Mouse (Mus musculus) heart, embryonic 14.5 days (tissue): ENCODE data around the gene Gfra4. TPM values are rescaled to one million over a fixed set of nuclear protein-coding genes. Genes with fewer than 3 reads are reported as not detected.

ENCODE experiments used
- ATAC-seq: fragments of 200-750 bp; cut with Nextera tagmentation; 2 replicates; pipeline ENCODE4 v1.8.0; 2017; ENCODE audit warnings: low read depth, moderate TSS enrichment; ENCODE audit not compliant: insufficient number of reproducible peaks, insufficient read depth, low FRiP score
- H3K27ac ChIP-seq, 2 experiments: fragments of 200-500 bp in 1 of 2; fragments of 300-500 bp in 1 of 2; sonication (generic) in 1 of 2; replicated peaks in 1 of 2; 2 replicates each; pipeline ENCODE4 v1.5.1; 2012 to 2014; ENCODE audit warnings: low read depth in 2 of 2, low read length in 2 of 2, control low read depth in 1 of 2, mild to moderate bottlenecking in 1 of 2, mixed read lengths in 1 of 2; ENCODE audit not compliant: control insufficient read depth in 1 of 2, insufficient read depth in 1 of 2
- H3K27me3 ChIP-seq: fragments of 300-500 bp; sonication (generic); 2 replicates; pipeline ENCODE4 v1.6.1; 2014; ENCODE audit warnings: mild to moderate bottlenecking, low read length, control low read depth; ENCODE audit not compliant: control insufficient read depth, insufficient read depth
- H3K36me3 ChIP-seq: fragments of 300-500 bp; sonication (generic); 2 replicates; pipeline ENCODE4 v1.6.1; 2014; ENCODE audit warnings: mild to moderate bottlenecking, control low read depth, low read length, mixed read lengths; ENCODE audit not compliant: control insufficient read depth, insufficient read depth
- H3K4me1 ChIP-seq, 2 experiments: fragments of 200-500 bp in 1 of 2; fragments of 300-500 bp in 1 of 2; sonication (generic) in 1 of 2; 2 replicates each; pipeline ENCODE4 v1.6.1; 2012 to 2014; ENCODE audit warnings: low read length in 2 of 2, control low read depth in 1 of 2, mixed read lengths in 1 of 2; ENCODE audit not compliant: control insufficient read depth in 2 of 2, insufficient read depth in 2 of 2
- H3K4me2 ChIP-seq: fragments of 300-500 bp; sonication (generic); 2 replicates; pipeline ENCODE4 v1.6.1; 2014; ENCODE audit warnings: mild to moderate bottlenecking, low read length
- H3K4me3 ChIP-seq, 2 experiments: fragments of 200-500 bp in 1 of 2; fragments of 300-500 bp in 1 of 2; sonication (generic) in 1 of 2; 2 replicates each; pipeline ENCODE4 v1.5.1; 2012 to 2014; ENCODE audit warnings: low read length in 2 of 2, mild to moderate bottlenecking in 2 of 2, control low read depth in 1 of 2, low read depth in 1 of 2, moderate library complexity in 1 of 2; ENCODE audit not compliant: control insufficient read depth in 1 of 2, insufficient read depth in 1 of 2
- H3K9ac ChIP-seq: fragments of 300-500 bp; sonication (generic); 2 replicates; pipeline ENCODE4 v1.6.1; 2014; ENCODE audit warnings: mild to moderate bottlenecking, low read length
- H3K9me3 ChIP-seq: fragments of 300-500 bp; sonication (generic); 2 replicates; pipeline ENCODE4 v1.6.1; 2016; ENCODE audit warnings: low read length, control low read depth; ENCODE audit not compliant: control insufficient read depth
- WGBS: fragments of 180-500 bp; shearing (Covaris S2); extraction: QIAGEN DNeasy Blood & Tissue Kit; methylation state at CpG from one replicate; pipeline ENCODE4 v1.1.7; 2014; 5-methylcytosine and 5-hydroxymethylcytosine counted together
- polyA plus RNA-seq: library from polyadenylated mRNA; unstranded; fragments of >200 nt; fragmentation: Nextera tagmentation; extraction: Ambion mirVana; gene quantifications from 2 replicates; pipeline ENCODE4 v1.2.1, GENCODE M21; 2014

Gfra4 gene
- polyA plus RNA-seq, 1 experiment from 2014 or later = 3.2 TPM

DNA sequence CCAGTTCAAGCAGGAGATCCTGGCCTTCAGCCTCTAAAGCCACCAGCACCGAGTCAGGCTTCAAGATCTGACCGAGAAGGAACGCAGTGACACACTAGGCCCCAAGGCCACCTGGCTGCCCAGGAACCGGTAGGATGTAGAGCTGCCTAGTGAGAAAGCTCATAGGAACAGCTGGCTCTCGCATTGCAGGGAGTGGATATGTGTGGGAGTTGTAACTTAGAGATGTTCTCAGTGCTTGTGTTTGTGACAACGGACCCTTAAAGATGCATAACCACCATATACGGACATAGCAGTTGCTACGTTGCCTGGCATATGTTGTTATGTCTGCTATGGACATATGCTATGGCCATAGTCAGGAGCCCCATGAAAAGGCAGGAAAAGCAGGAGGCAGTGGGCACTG lies 15.8 kb upstream of the Gfra4 start:
- Histone ChIP-seq H3K9me3 (no peaks in the 10 kb centered on the region), H3K4me3 (no peak overlapping the region), H3K27ac (0 out of 4 replicates have a peak overlapping the region, but pooled peaks of 1 of the 2 experiments have one; percentile 2), H3K9ac (no peak overlapping the region), H3K36me3 (no peaks in the 10 kb centered on the region), H3K4me1 (peaks cover 42 to 73% of the 10 kb centered on the region in 2 experiments), H3K4me2 (no peak overlapping the region), H3K27me3 (peaks cover 32% of the 10 kb centered on the region)
- WGBS = 86% methylated on average over 8 of the region's 8 CpGs
- ATAC-seq = no peak

DNA sequence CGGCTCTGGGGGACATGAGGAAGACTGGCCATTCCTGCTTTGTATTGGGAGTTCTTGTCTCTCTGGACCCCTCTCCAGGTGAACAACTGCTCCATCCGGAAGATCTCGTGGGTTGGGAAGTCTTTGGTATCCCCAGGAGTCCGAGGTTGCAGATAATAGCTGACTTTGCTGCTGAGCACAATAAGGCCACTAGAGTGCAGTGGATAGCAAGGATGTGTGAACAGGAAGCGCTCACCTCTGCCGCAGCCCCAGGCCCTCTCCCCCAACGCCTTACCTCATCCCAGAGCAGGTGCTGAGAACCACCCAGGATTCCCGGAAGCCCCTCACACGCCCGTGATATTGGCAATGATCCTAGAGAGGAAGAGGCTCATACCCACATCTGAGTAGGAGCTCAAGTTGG lies 13.3 kb upstream of the Gfra4 start:
- no peak overlapping the region for H3K4me3 ChIP-seq
- 3% methylated on average over 10 of the region's 10 CpGs for WGBS
- no peak for ATAC-seq
- no peak overlapping the region for H3K27ac ChIP-seq
- H3K9me3 ChIP-seq = no peaks in the 10 kb centered on the region
- H3K36me3 ChIP-seq = no peaks in the 10 kb centered on the region
- peak overlapping the region; percentile 46 for H3K4me2 ChIP-seq
- H3K27me3 ChIP-seq = peaks cover 40% of the 10 kb centered on the region
- peaks cover 30 to 53% of the 10 kb centered on the region in 2 experiments for H3K4me1 ChIP-seq
- H3K9ac ChIP-seq = no peak overlapping the region

DNA sequence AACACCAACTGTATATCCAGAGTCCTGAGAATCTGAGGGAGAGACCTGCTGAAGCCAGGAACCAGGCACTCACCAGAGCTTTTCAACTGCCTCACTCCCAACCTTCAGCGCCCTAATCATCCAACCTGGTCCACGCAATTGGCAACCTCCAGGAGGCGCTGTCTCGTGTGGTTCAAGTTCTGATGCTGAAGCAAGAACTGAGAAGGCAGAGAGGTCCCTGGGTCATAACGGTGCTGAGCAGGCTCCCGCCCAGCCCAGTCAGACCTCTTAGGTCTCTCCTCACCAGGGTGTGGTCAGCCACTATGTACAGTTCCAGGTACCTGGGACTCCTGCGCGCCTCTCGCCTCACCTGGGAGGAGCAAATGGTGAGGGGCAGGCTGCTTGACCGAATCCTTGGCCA lies 12.7 kb upstream of the Gfra4 start:
- H3K4me1 ChIP-seq = peaks cover 25 to 47% of the 10 kb centered on the region in 2 experiments
- H3K36me3 ChIP-seq = no peaks in the 10 kb centered on the region
- H3K9me3 ChIP-seq = no peaks in the 10 kb centered on the region
- ATAC-seq = no peak
- H3K27me3 ChIP-seq = peaks cover 45% of the 10 kb centered on the region
- H3K4me3 ChIP-seq = no peak overlapping the region
- no peak overlapping the region for H3K9ac ChIP-seq
- 8% methylated on average over 10 of the region's 10 CpGs for WGBS
- peak overlapping the region; percentile 46 for H3K4me2 ChIP-seq
- no peak overlapping the region for H3K27ac ChIP-seq

DNA sequence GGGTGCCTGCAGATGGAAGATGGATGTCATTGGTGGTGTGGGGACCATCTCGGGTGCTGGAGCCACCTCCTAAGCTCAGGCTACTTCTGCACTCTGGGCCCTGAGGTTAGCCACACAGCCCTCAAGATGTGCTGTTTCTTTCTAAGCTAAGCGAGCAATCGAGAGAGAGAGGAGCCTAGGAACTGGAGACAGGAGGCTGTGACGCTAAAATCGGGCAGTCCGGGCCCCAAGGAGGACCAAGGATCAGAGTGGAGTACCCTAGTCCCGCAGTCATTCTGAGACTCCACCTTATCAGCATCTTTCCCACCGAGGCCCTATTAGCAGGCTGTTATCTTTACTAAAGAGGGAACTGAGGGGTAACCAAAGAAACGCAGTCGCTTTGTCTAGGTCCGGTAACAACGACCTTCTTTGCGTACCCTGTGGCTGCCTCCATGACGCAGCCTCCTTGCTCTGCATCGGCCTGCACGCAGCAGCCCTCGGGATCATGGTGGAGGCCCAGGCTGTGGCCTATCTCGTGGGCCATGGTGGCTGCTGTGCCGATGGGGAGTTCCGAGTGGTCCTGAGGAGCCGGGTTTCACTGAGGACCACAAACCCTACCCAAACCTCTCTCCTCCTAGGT lies 11.9 kb upstream of the Gfra4 start:
- Histone ChIP-seq H3K36me3 (no peaks in the 10 kb centered on the region), H3K9me3 (no peaks in the 10 kb centered on the region), H3K4me3 (peak overlapping the region; percentile 21 to 31), H3K27ac (no peak overlapping the region), H3K27me3 (peaks cover 45% of the 10 kb centered on the region), H3K4me1 (peaks cover 16 to 39% of the 10 kb centered on the region in 2 experiments), H3K4me2 (peak overlapping the region; percentile 65), H3K9ac (peak overlapping the region; percentile 40)
- WGBS = 2% methylated on average over 21 of the region's 21 CpGs
- no peak for ATAC-seq

DNA sequence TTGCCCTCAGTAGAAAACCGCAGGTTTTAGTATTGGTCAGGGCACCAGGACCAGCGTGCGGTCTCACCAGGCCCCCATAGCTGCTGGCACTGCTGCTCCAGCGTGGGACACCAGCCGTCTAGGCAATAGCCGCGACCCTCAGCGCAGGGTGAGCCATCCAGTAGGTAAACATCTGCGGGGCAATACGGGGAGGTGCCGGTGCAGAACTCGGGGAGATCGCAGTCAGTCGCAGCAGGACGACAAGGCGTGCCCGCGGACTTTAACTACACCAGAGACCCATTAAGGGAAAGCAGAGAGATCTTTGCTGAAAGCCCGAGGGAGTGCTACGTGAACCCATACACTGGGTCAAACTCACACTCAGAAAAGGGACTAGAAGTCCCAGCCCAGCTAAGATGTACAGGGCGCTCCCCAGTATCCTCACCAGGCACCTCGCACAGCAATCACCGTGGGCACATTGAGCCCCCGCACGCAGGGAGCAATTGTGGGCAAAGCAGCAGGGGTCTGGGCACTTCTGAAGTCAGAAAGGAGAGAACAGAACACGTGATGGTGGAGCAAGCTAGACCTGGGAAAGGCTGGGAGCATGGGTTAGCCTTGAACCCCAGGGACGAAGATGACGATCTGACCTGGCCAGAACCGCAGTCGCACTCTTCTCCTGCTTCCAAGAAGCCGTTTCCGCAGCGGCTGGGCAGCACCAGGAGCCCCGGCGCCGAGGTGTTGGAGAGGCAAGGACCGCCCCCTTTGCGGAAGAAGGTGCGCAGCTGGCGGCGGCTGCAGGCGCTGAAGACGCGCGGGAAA lies 11.2 kb upstream of the Gfra4 start:
- no peak for ATAC-seq
- Histone ChIP-seq H3K4me3 (peak overlapping the region; percentile 21 to 31), H3K27me3 (peaks cover 45% of the 10 kb centered on the region), H3K36me3 (no peaks in the 10 kb centered on the region), H3K9ac (peak overlapping the region; percentile 40; the same call in 1 of the 2 replicates), H3K27ac (no peak overlapping the region), H3K4me1 (peaks cover 9 to 33% of the 10 kb centered on the region in 2 experiments), H3K4me2 (peak overlapping the region; percentile 65), H3K9me3 (no peaks in the 10 kb centered on the region)
- 5% methylated on average over 45 of the region's 45 CpGs for WGBS

DNA sequence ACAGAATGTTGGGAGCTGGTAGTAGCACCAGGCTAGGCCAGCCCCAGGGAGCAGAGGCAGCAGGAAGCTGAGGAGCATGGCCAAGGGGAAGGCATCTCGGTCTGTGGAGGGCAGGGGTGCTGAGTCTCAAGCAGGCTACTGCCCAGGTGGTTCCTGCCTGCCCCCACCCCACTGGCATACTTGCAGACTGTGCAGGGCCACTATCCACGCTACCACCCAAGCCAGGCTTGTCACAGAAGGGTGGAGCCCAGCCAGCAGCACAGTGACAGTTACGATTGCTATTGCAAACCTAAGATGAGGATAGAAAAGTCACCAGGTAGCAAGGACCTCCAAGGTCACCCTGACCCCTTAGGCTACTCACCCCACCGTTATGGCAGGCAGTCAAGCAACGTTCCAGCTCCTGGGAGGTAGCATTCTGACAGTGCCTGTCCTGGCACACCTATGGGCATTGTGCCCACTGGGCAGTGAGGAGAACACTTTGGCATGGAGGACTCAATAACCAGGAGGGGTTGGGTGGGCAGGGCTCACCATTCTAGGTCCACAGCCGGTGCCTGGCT lies 10.1 kb upstream of the Gfra4 start:
- Histone ChIP-seq H3K27me3 (peaks cover 45% of the 10 kb centered on the region), H3K4me1 (peaks cover 8 to 31% of the 10 kb centered on the region in 2 experiments; a peak in 3 of 4 replicates), H3K27ac (no peak overlapping the region), H3K9me3 (no peaks in the 10 kb centered on the region), H3K4me2 (no peak overlapping the region), H3K4me3 (no peak overlapping the region), H3K36me3 (no peaks in the 10 kb centered on the region), H3K9ac (no peak overlapping the region)
- ATAC-seq = no peak
- WGBS = 64% methylated on average over 6 of the region's 6 CpGs

DNA sequence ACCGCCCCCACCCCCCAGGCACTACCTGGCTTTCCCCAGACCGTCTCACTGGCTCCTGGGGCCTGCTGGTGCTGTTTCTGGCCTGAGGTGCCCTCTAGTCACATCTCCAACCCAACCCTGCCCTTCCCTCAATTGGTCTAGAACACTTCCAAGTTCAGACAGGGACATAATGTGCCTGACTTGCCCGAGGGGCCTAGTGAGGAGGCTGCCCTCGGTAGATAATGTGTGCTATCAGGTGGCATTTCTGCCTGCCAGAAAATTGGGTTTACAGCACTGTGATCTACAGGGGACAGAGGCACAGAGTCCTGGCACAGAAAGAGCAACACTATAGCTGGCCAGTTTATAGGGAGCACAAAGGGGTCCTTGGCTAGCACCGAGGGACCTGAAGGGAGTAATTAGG lies 9.2 kb upstream of the Gfra4 start:
- Histone ChIP-seq H3K4me2 (no peak overlapping the region), H3K9ac (no peak overlapping the region), H3K9me3 (no peaks in the 10 kb centered on the region), H3K27ac (no peak overlapping the region), H3K4me3 (no peak overlapping the region), H3K27me3 (peaks cover 45% of the 10 kb centered on the region), H3K36me3 (no peaks in the 10 kb centered on the region), H3K4me1 (peaks cover 8 to 31% of the 10 kb centered on the region in 2 experiments; a peak in 3 of 4 replicates)
- no peak for ATAC-seq
- WGBS = 68% methylated on average over 5 of the region's 5 CpGs
